Mouse (Mus musculus): ENCODE measurements around the gene Wfdc2.

GRCm38 (mm10) chr2:164537003-164537402, 25.2 kb upstream of the Wfdc2 start:
- TF ChIP-seq CTCF (IDR thresholded peaks at IDR 0.05; ENCODE audit: control insufficient read depth, insufficient read depth, insufficient replicate concordance, low read depth, low read length) (no peak), POLR2A (IDR thresholded peaks at IDR 0.05; ENCODE audit: control insufficient read depth, low read depth, low read length) (no peak)

Measured in testis, adult 2 months (tissue).